Mouse (Mus musculus): ENCODE data around the gene Acly. TPM values are rescaled to one million over a fixed set of nuclear protein-coding genes. Genes with fewer than 3 reads are reported as not detected.

Gene Acly
- polyA plus RNA-seq, 1 experiment: 232 TPM

DNA sequence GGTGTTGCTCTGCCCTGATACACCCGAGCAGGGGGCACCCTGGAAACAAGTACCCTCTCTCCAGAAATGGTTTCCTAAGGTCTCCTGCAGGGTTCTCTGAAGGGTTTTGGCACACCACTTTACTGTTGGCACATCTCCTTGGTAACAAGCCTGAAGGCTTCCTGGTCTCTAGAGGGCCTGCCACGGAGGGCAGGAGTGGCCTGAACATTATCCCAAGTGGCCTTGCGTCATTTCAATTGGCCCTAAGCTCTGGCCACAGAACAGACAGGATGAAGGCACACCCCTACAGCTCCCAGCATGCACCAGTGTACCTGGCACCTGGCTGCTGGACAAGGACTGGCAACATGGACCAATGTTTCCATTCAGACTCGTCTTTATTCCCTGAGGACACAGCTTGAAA is 25.0 kb upstream of the Acly start:
- H3K4me1 ChIP-seq (ENCODE audit: control insufficient read depth, insufficient read depth, low read length): peaks cover 10% of the 10 kb centered on the region
- H3K4me3 ChIP-seq (ENCODE audit: low read depth, low read length): no peak overlapping the region
- TF ChIP-seq CTCF (IDR thresholded peaks at IDR 0.05; ENCODE audit: low read depth, low read length) (no peak), POLR2A (IDR thresholded peaks at IDR 0.05; ENCODE audit: insufficient read depth, low read length) (no peak), EP300 (IDR thresholded peaks at IDR 0.05; ENCODE audit: insufficient read depth, low read depth, low read length) (no peak)
- no peaks in the 10 kb centered on the region for H3K9me3 ChIP-seq (replicated peaks; ENCODE audit: control insufficient read depth, insufficient read depth, low read length, poor library complexity, severe bottlenecking)
- no peaks in the 10 kb centered on the region for H3K27me3 ChIP-seq (ENCODE audit: control insufficient read depth, insufficient read depth, low read length, poor library complexity, severe bottlenecking)
- no peaks in the 10 kb centered on the region for H3K36me3 ChIP-seq (ENCODE audit: control insufficient read depth, insufficient read depth, low read length, poor library complexity, severe bottlenecking)
- no peak overlapping the region for H3K27ac ChIP-seq (ENCODE audit: insufficient read depth, low read length)
- H3K9ac ChIP-seq (ENCODE audit: low read depth, poor library complexity, severe bottlenecking): no peak overlapping the region

DNA sequence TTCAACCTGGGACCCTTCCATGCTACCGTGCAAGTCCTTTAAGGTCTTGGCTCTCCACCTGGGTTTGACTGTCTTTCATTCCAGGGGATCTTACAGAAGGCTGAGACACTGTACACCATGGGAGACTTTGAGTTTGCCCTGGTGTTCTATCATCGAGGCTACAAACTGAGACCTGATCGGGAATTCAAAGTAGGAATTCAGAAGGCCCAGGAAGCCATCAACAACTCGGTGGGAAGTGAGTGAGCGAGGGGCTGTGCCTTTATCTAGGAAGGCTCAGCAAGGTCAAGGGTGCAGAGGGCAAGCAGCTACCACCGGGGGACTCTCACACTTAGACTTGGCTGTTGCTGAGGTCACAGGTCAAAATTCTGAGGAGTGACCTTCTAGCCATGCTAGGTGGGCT is 22.3 kb upstream of the Acly start:
- Histone ChIP-seq H3K4me3 (ENCODE audit: low read depth, low read length) (no peak overlapping the region), H3K9me3 (replicated peaks; ENCODE audit: control insufficient read depth, insufficient read depth, low read length, poor library complexity, severe bottlenecking) (no peaks in the 10 kb centered on the region), H3K9ac (ENCODE audit: low read depth, poor library complexity, severe bottlenecking) (no peak overlapping the region), H3K27me3 (ENCODE audit: control insufficient read depth, insufficient read depth, low read length, poor library complexity, severe bottlenecking) (no peaks in the 10 kb centered on the region), H3K27ac (ENCODE audit: insufficient read depth, low read length) (no peak overlapping the region), H3K36me3 (ENCODE audit: control insufficient read depth, insufficient read depth, low read length, poor library complexity, severe bottlenecking) (no peaks in the 10 kb centered on the region), H3K4me1 (ENCODE audit: control insufficient read depth, insufficient read depth, low read length) (peaks cover 10% of the 10 kb centered on the region)
- TF ChIP-seq CTCF (IDR thresholded peaks at IDR 0.05; ENCODE audit: low read depth, low read length) (no peak), POLR2A (IDR thresholded peaks at IDR 0.05; ENCODE audit: insufficient read depth, low read length) (no peak), EP300 (IDR thresholded peaks at IDR 0.05; ENCODE audit: insufficient read depth, low read depth, low read length) (no peak)

DNA sequence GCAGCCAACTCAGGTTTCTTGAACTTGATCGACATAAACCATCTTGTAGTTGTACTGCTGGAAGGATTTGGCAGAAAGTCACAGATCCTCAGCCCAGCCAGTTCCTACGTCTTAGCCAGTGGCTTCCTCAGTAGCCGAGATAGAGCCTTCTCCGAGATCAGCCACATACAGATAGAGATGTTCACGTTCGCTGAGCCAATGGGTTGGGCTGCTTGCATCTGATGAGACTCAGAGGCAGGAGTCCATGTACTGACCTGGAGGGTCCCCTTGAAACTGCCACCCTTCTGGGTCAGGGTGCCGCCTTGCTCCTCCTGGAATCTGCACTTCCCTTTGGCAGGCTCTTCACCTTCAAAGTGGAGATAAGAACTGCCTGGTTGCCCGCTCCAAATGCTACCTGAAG is 21.7 kb upstream of the Acly start:
- no peak overlapping the region for H3K27ac ChIP-seq (ENCODE audit: insufficient read depth, low read length)
- no peaks in the 10 kb centered on the region for H3K27me3 ChIP-seq (ENCODE audit: control insufficient read depth, insufficient read depth, low read length, poor library complexity, severe bottlenecking)
- no peaks in the 10 kb centered on the region for H3K36me3 ChIP-seq (ENCODE audit: control insufficient read depth, insufficient read depth, low read length, poor library complexity, severe bottlenecking)
- H3K4me1 ChIP-seq (ENCODE audit: control insufficient read depth, insufficient read depth, low read length): peaks cover 10% of the 10 kb centered on the region
- no peak overlapping the region for H3K4me3 ChIP-seq (ENCODE audit: low read depth, low read length)
- H3K9ac ChIP-seq (ENCODE audit: low read depth, poor library complexity, severe bottlenecking): no peak overlapping the region
- no peaks in the 10 kb centered on the region for H3K9me3 ChIP-seq (replicated peaks; ENCODE audit: control insufficient read depth, insufficient read depth, low read length, poor library complexity, severe bottlenecking)
- no peak for TF ChIP-seq EP300 (IDR thresholded peaks at IDR 0.05; ENCODE audit: insufficient read depth, low read depth, low read length)
- no peak for TF ChIP-seq CTCF (IDR thresholded peaks at IDR 0.05; ENCODE audit: low read depth, low read length)
- TF ChIP-seq POLR2A (IDR thresholded peaks at IDR 0.05; ENCODE audit: insufficient read depth, low read length): no peak

DNA sequence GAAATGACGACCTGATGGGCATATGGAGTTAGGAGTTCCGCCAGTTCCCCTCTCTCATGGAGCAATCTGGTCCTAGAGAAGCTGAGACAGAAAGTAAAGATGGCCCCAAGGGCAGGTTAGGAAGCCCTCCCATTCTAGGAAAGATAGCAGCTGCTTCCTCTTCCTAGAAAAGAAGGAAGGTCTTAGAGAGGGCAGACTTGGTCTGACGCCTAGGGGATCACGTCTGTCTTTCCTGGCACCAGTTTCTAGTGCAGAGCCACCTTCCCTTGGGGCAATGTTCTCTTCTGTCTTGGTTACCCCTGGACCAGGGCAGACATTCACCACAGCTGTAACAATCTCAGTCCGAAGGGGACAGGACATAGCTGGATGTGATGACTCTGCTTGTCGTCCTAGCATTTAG is 20.3 kb upstream of the Acly start:
- Histone ChIP-seq H3K36me3 (ENCODE audit: control insufficient read depth, insufficient read depth, low read length, poor library complexity, severe bottlenecking) (no peaks in the 10 kb centered on the region), H3K9me3 (replicated peaks; ENCODE audit: control insufficient read depth, insufficient read depth, low read length, poor library complexity, severe bottlenecking) (no peaks in the 10 kb centered on the region), H3K4me3 (ENCODE audit: low read depth, low read length) (no peak overlapping the region), H3K27me3 (ENCODE audit: control insufficient read depth, insufficient read depth, low read length, poor library complexity, severe bottlenecking) (no peaks in the 10 kb centered on the region), H3K4me1 (ENCODE audit: control insufficient read depth, insufficient read depth, low read length) (peaks cover 10% of the 10 kb centered on the region), H3K27ac (ENCODE audit: insufficient read depth, low read length) (no peak overlapping the region), H3K9ac (ENCODE audit: low read depth, poor library complexity, severe bottlenecking) (no peak overlapping the region)
- TF ChIP-seq EP300 (IDR thresholded peaks at IDR 0.05; ENCODE audit: insufficient read depth, low read depth, low read length) (no peak), CTCF (IDR thresholded peaks at IDR 0.05; ENCODE audit: low read depth, low read length) (no peak), POLR2A (IDR thresholded peaks at IDR 0.05; ENCODE audit: insufficient read depth, low read length) (no peak)

DNA sequence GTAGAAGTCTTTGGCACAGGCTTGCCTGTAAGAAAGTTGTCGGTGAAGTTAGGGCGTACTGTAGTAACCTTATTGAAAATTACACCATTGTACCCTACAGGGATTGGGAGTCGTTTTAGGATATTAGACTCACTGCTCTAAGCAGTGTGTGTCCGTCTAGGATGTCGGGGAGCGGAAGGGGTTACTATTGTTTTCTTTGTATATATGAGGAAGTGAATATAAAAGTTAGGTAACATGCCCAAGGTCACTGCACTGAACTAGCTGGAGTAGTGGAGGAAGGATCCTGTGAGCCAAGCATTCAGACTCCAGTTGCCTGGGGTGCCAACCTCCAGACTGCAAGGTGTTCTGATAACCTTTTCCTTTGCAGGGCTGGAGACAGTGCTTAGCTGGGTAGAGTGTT is 19.2 kb upstream of the Acly start:
- Histone ChIP-seq H3K27ac (ENCODE audit: insufficient read depth, low read length) (no peak overlapping the region), H3K4me1 (ENCODE audit: control insufficient read depth, insufficient read depth, low read length) (peaks cover 10% of the 10 kb centered on the region)

DNA sequence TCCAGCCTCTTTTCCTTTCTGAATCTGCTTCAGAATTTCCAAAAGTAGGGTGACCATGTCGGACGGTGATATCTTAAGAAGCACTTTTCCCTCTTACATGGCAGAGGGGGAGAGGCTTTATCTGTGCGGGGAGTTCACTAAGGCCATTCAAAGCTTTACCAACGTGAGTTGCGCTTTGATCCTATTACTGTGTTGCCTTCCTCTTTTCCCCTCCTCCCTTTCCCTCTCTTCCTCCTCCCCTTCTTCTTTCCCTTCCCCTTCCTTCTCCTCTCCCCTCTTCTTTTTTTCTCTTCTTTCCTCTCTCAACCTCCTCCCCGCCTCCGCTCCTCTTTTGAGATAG is 17.9 kb upstream of the Acly start:
- H3K4me1 ChIP-seq (ENCODE audit: control insufficient read depth, insufficient read depth, low read length): peaks cover 10% of the 10 kb centered on the region
- H3K4me3 ChIP-seq (ENCODE audit: low read depth, low read length): peak overlapping the region; percentile 57
- TF ChIP-seq POLR2A (IDR thresholded peaks at IDR 0.05; ENCODE audit: insufficient read depth, low read length) (no peak), EP300 (IDR thresholded peaks at IDR 0.05; ENCODE audit: insufficient read depth, low read depth, low read length) (no peak), CTCF (IDR thresholded peaks at IDR 0.05; ENCODE audit: low read depth, low read length) (no peak)
- H3K27ac ChIP-seq (ENCODE audit: insufficient read depth, low read length): no peak overlapping the region
- H3K9me3 ChIP-seq (replicated peaks; ENCODE audit: control insufficient read depth, insufficient read depth, low read length, poor library complexity, severe bottlenecking): no peaks in the 10 kb centered on the region
- 0 out of 2 replicates have a peak overlapping the region, but pooled peaks have one; percentile 72 for H3K9ac ChIP-seq (ENCODE audit: low read depth, poor library complexity, severe bottlenecking)
- H3K27me3 ChIP-seq (ENCODE audit: control insufficient read depth, insufficient read depth, low read length, poor library complexity, severe bottlenecking): no peaks in the 10 kb centered on the region
- no peaks in the 10 kb centered on the region for H3K36me3 ChIP-seq (ENCODE audit: control insufficient read depth, insufficient read depth, low read length, poor library complexity, severe bottlenecking)

More for the DNA sequence above, 19.2 kb upstream of the Acly start:
- Histone ChIP-seq H3K27me3 (ENCODE audit: control insufficient read depth, insufficient read depth, low read length, poor library complexity, severe bottlenecking) (no peaks in the 10 kb centered on the region), H3K9ac (ENCODE audit: low read depth, poor library complexity, severe bottlenecking) (no peak overlapping the region), H3K36me3 (ENCODE audit: control insufficient read depth, insufficient read depth, low read length, poor library complexity, severe bottlenecking) (no peaks in the 10 kb centered on the region), H3K9me3 (replicated peaks; ENCODE audit: control insufficient read depth, insufficient read depth, low read length, poor library complexity, severe bottlenecking) (no peaks in the 10 kb centered on the region), H3K4me3 (ENCODE audit: low read depth, low read length) (no peak overlapping the region)
- TF ChIP-seq POLR2A (IDR thresholded peaks at IDR 0.05; ENCODE audit: insufficient read depth, low read length): no peak
